Mouse (Mus musculus): ENCODE measurements around the gene Gins2.

DNA sequence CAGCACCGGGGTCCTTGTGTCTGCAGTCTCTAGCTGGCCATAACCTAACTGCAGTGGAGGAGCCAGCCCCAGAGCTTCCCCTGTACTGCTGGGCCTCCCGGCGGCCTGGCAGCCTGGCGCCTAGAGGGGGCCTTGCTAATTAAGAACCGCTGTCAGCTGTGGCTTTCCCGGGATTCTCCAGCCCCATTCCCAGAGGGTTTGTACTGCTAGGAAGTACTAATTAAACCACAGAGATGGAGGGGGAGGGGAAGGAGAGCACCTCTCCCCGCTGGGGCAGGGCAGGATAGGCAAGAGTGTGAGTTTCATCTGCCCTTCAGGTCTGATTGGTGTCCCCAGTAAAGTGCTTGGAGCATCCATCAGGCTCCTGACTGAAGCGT, 25.8 kb downstream of the Gins2 start:
- TF ChIP-seq HCFC1 (IDR thresholded peaks at IDR 0.05; ENCODE audit: borderline replicate concordance, insufficient read depth, low read length) (no peak), CHD2 (IDR thresholded peaks at IDR 0.05; ENCODE audit: low read depth, low read length) (no peak), MAFK (IDR thresholded peaks at IDR 0.05; ENCODE audit: insufficient read depth, low read depth, low read length) (no peak), ZC3H11A (IDR thresholded peaks at IDR 0.05; ENCODE audit: borderline replicate concordance, low read depth, low read length) (no peak)

All from ES-E14 (cell line).